14 mouse cellular contexts compared by ENCODE assay signal in the genomic region with DNA sequence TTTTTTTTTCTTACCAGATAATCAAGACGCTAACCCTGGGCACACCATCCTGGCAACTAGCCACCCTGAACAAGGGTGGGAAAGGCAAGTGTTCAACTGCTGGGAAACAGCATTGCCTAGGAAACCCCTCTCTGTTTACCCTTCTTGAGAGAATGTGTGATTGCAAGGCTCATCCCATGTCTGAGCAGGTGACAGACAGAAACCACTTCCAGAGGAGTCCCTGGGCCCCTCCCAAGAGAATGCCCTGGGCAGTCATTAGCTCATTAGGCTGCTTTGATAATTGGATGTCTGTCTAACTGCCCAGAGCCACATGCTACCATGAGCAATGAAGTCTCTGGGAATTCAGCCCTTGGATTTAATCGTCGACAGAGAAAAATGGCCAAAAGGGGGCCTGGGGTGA.
DNase-seq lines count a peak whose midpoint lies in the region; ATAC-seq lines count a peak whose summit lies in the region.
"Had no signal": no experiment of that assay in that cellular context is flagged by ENCODE, and none has a peak within 500 bp of the region (broad histone marks: within the 10 kb centered on the region; RNA-seq: fewer than 3 reads in every experiment).

No protein-coding gene starts in this region.

- peak; percentile 72 for ATAC-seq in neural tube, embryonic 11.5 days (ENCODE audit: insufficient read depth, low FRiP score, low TSS enrichment)
- peak; percentile 95 for ATAC-seq in forebrain, embryonic 16.5 days
- ATAC-seq in midbrain, embryonic 12.5 days (ENCODE audit: low FRiP score, low read depth), result peak; percentile 90
- ATAC-seq in liver, embryonic 12.5 days, result no peak

- no peaks in the 10 kb centered on the region for H3K4me1 ChIP-seq in neural tube, embryonic 11.5 days (ENCODE audit: control insufficient read depth, insufficient read depth, low read length)
- peaks cover 10% of the 10 kb centered on the region for H3K4me1 ChIP-seq in forebrain, embryonic 16.5 days (replicated peaks; ENCODE audit: control insufficient read depth, insufficient read depth, low read length)
- peaks cover 16% of the 10 kb centered on the region; the same call in 1 of the 2 replicates for H3K4me1 ChIP-seq in midbrain, embryonic 12.5 days
- H3K4me1 ChIP-seq in liver, embryonic 12.5 days, result peaks cover 4% of the 10 kb centered on the region; the same call in 1 of the 2 replicates
- H3K4me1 ChIP-seq in heart, embryonic 10.5 days, result peaks cover 5% of the 10 kb centered on the region; the same call in 1 of the 2 replicates
- H3K4me1 ChIP-seq: megakaryocyte, embryonic 14.5 days had no signal

- H3K9ac ChIP-seq in neural tube, embryonic 11.5 days (ENCODE audit: low read length), result no peak overlapping the region
- no peak overlapping the region for H3K9ac ChIP-seq in forebrain, embryonic 16.5 days (replicated peaks; ENCODE audit: low read depth, low read length)
- H3K9ac ChIP-seq in midbrain, embryonic 12.5 days (replicated peaks), result no peak overlapping the region
- no peak overlapping the region for H3K9ac ChIP-seq in liver, embryonic 12.5 days
- H3K9ac ChIP-seq: stomach, embryonic 15.5 days had no signal

- no peak overlapping the region for H3K27ac ChIP-seq in neural tube, embryonic 11.5 days (ENCODE audit: low read depth, low read length)
- H3K27ac ChIP-seq in forebrain, embryonic 16.5 days (ENCODE audit: low read length), result no peak overlapping the region
- H3K27ac ChIP-seq in midbrain, embryonic 12.5 days (replicated peaks), result no peak overlapping the region; the same call in 1 of the 2 replicates
- H3K27ac ChIP-seq in liver, embryonic 12.5 days, result no peak overlapping the region
- no peak overlapping the region for H3K27ac ChIP-seq in heart, embryonic 10.5 days
- H3K27ac ChIP-seq: layer of hippocampus, adult 2 months; stomach, embryonic 15.5 days had no signal

- DNase-seq in neural tube, embryonic 11.5 days (ENCODE audit: low spot score), result peak; percentile 33
- no peak for DNase-seq in neural tube, embryonic 10.5 days (ENCODE audit: extremely low spot score, low spot score)
- no peak for DNase-seq in heart, embryonic 10.5 days (ENCODE audit: low spot score)
- no peak for DNase-seq in layer of hippocampus, postnatal 25 days (ENCODE audit: extremely low spot score in 1 of 2, low spot score in 1 of 2)
- DNase-seq in heart, postnatal 4 days, result no peak
- DNase-seq: adrenal gland, postnatal 25 days; cerebellum, adult 8-10 months had no signal

- no peaks in the 10 kb centered on the region for H3K27me3 ChIP-seq in neural tube, embryonic 11.5 days (ENCODE audit: control insufficient read depth, insufficient read depth, low read length)
- H3K27me3 ChIP-seq in forebrain, embryonic 16.5 days (replicated peaks; ENCODE audit: control insufficient read depth, insufficient read depth, low read length), result no peaks in the 10 kb centered on the region
- H3K27me3 ChIP-seq in midbrain, embryonic 12.5 days, result no peaks in the 10 kb centered on the region
- H3K27me3 ChIP-seq in liver, embryonic 12.5 days (replicated peaks), result no peaks in the 10 kb centered on the region
- no peaks in the 10 kb centered on the region for H3K27me3 ChIP-seq in heart, embryonic 10.5 days (ENCODE audit: insufficient read depth, poor library complexity, severe bottlenecking)
- H3K27me3 ChIP-seq: megakaryocyte, embryonic 14.5 days; stomach, embryonic 15.5 days had no signal

- no peak overlapping the region for H3K4me3 ChIP-seq in neural tube, embryonic 11.5 days (ENCODE audit: low read depth, low read length)
- H3K4me3 ChIP-seq in forebrain, embryonic 16.5 days (replicated peaks; ENCODE audit: low read length), result no peak overlapping the region
- no peak overlapping the region for H3K4me3 ChIP-seq in midbrain, embryonic 12.5 days
- no peak overlapping the region for H3K4me3 ChIP-seq in liver, embryonic 12.5 days
- no peak overlapping the region for H3K4me3 ChIP-seq in heart, embryonic 10.5 days
- H3K4me3 ChIP-seq: layer of hippocampus, adult 2 months; megakaryocyte, embryonic 14.5 days; stomach, embryonic 15.5 days had no signal

- WGBS in neural tube, embryonic 11.5 days, result 40% methylated on average over 3 of the region's 3 CpGs
- 12% methylated on average over 3 of the region's 3 CpGs for WGBS in forebrain, embryonic 16.5 days
- whole genome bisulfite sequencing in midbrain, embryonic 12.5 days, result 52% methylated on average over 3 of the region's 3 CpGs
- 66% methylated on average over 3 of the region's 3 CpGs for WGBS in liver, embryonic 12.5 days (ENCODE audit: insufficient replicate concordance)
- WGBS in heart, embryonic 10.5 days, result 31% methylated on average over 3 of the region's 3 CpGs

- no peak overlapping the region for H3K4me2 ChIP-seq in neural tube, embryonic 11.5 days (ENCODE audit: low read depth)
- H3K4me2 ChIP-seq in forebrain, embryonic 16.5 days (ENCODE audit: low read length), result no peak overlapping the region
- no peak overlapping the region for H3K4me2 ChIP-seq in midbrain, embryonic 12.5 days (replicated peaks)
- H3K4me2 ChIP-seq in liver, embryonic 12.5 days, result no peak overlapping the region
- H3K4me2 ChIP-seq: liver, embryonic 11.5 days; stomach, embryonic 15.5 days had no signal

- no peaks in the 10 kb centered on the region for H3K9me3 ChIP-seq in neural tube, embryonic 11.5 days (ENCODE audit: control insufficient read depth, low read length)
- H3K9me3 ChIP-seq in forebrain, embryonic 16.5 days (ENCODE audit: control insufficient read depth, low read length), result no peaks in the 10 kb centered on the region
- no peaks in the 10 kb centered on the region for H3K9me3 ChIP-seq in midbrain, embryonic 12.5 days
- no peaks in the 10 kb centered on the region for H3K9me3 ChIP-seq in liver, embryonic 12.5 days (replicated peaks)
- no peaks in the 10 kb centered on the region for H3K9me3 ChIP-seq in heart, embryonic 10.5 days
- H3K9me3 ChIP-seq: megakaryocyte, embryonic 14.5 days; stomach, embryonic 15.5 days had no signal

- no peaks in the 10 kb centered on the region for H3K36me3 ChIP-seq in neural tube, embryonic 11.5 days (ENCODE audit: control insufficient read depth, insufficient read depth, low read length)
- no peaks in the 10 kb centered on the region for H3K36me3 ChIP-seq in forebrain, embryonic 16.5 days (ENCODE audit: control insufficient read depth, insufficient read depth)
- H3K36me3 ChIP-seq in midbrain, embryonic 12.5 days, result no peaks in the 10 kb centered on the region
- no peaks in the 10 kb centered on the region for H3K36me3 ChIP-seq in liver, embryonic 12.5 days
- no peaks in the 10 kb centered on the region for H3K36me3 ChIP-seq in heart, embryonic 10.5 days
- H3K36me3 ChIP-seq: stomach, embryonic 15.5 days had no signal
